Mouse (Mus musculus) CD4-positive, CD25-positive, alpha-beta regulatory T cell, adult 4 months (primary cell): ENCODE measurements around the gene Dpp7. TPM values are rescaled to one million over a fixed set of nuclear protein-coding genes. Genes with fewer than 3 reads are reported as not detected.
A peak's percentile ranks its signal among the peaks of the same experiment; 100 is the strongest.

ENCODE experiments used
- ATAC-seq: one replicate; pipeline ENCODE4 v1.8.0; 2017
- polyA plus RNA-seq, 2 experiments: library from polyadenylated mRNA; unstranded; fragments of 100-300 nt; shearing (Covaris generic); gene quantifications; one replicate each; pipeline ENCODE4 v1.2.1; 2017

Dpp7 gene
- 10 to 100 TPM; 15.5 to 24.6 TPM for polyA plus RNA-seq

DNA sequence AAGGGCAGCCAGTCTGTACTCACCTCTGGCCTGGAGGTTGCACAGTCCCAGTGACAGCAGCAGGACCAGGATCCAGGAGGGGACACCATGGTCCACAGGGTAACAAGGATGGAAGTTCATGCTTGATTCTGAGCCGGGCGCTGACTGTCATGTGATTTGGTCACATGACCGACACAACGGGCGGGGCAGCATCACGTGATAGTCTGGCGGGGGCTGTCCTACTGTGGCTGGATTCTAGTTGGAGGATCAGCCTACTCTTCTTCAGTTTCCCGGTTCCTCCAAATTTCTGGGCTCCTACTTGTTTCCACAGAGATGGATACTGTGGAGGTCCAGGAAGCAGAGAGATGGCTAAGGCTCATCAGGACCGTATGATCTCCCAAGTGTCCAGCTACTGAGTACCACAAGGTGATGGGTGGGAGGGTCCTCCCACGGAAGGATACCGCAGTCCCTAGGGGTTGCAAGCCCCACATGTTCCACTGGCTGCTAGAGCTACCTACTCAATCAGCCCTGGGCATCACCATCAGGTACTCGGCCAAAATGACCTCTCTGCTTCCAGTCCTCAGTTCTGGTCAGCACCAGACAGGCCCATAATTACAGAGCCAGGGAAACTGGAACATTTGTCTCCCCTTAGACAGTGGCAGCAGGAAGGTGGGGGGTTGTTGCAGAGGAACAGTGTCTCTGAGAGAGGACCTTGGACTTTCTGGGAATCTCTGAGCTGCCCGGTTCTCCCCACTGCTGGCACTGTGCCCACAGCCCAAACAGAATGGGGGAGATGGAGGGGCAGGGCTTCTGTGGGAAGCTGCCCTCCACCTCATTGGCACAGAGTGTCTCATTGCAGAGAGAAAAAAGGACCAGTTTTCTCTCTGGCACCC is at the start of gene Dpp7:
Dpp7 (minus strand) TSS at position 152 of the 872 bp plus-strand sequence.
- peak; percentile 87 for ATAC-seq

- no peak for ATAC-seq
Measured at GRCm38 (mm10) chr2:25403994-25404393, 47.8 kb upstream of the Dpp7 start.

- no peak for ATAC-seq
Measured at GRCm38 (mm10) chr2:25402972-25403601, 46.9 kb upstream of the Dpp7 start.

GRCm38 (mm10) chr2:25402377-25402971 is 46.3 kb upstream of the Dpp7 start:
- ATAC-seq = peak; percentile 61

- ATAC-seq = no peak
Measured at GRCm38 (mm10) chr2:25400764-25401163, 44.6 kb upstream of the Dpp7 start.

DNA sequence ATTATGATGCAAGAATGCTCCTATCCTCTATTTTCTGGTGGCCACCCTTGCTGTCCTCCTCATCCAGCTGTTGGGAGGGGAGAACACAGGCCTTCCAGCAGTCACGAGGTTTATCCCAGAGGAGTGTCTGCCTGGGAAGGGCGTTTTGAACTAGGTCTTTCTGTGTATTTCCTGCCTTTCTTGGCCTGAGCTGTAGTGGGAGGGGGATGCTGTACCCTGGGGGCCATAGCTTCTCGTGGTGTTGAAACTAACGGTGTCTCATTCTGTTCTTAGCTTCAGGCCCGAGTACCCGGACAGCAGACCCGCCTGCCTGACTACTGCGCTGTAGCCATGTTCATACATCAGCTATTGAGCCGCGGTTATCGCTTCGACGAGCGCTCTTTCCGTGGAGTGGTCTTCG is 44.1 kb upstream of the Dpp7 start:
- no peak for ATAC-seq

- ATAC-seq = no peak
Measured at GRCm38 (mm10) chr2:25399051-25399450, 42.9 kb upstream of the Dpp7 start, which contains the start of gene Npdc1. Gene Npdc1, plus strand, starts transcription at chr2:25399351.

DNA sequence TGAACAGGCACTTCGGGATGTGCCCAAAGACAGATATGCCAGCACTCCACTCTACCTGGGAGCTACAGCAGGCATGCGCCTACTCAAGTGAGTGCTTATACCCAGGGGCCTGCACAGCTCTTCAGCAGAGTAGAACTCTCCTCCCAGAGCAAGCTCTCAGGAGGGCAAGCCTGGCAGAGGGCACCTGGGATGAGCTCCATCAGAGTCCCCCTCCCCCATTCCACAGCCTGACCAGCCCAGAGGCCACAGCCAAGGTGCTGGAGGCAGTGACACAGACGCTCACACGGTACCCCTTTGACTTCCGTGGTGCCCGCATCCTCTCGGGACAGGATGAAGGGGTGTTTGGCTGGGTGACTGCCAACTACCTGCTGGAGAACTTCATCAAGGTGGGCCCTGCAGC is 41.9 kb upstream of the Dpp7 start:
- no peak for ATAC-seq

- ATAC-seq = no peak
Measured at GRCm38 (mm10) chr2:25397010-25397409, 40.9 kb upstream of the Dpp7 start.

- ATAC-seq = no peak
Measured at GRCm38 (mm10) chr2:25396597-25396983, 40.4 kb upstream of the Dpp7 start.

DNA sequence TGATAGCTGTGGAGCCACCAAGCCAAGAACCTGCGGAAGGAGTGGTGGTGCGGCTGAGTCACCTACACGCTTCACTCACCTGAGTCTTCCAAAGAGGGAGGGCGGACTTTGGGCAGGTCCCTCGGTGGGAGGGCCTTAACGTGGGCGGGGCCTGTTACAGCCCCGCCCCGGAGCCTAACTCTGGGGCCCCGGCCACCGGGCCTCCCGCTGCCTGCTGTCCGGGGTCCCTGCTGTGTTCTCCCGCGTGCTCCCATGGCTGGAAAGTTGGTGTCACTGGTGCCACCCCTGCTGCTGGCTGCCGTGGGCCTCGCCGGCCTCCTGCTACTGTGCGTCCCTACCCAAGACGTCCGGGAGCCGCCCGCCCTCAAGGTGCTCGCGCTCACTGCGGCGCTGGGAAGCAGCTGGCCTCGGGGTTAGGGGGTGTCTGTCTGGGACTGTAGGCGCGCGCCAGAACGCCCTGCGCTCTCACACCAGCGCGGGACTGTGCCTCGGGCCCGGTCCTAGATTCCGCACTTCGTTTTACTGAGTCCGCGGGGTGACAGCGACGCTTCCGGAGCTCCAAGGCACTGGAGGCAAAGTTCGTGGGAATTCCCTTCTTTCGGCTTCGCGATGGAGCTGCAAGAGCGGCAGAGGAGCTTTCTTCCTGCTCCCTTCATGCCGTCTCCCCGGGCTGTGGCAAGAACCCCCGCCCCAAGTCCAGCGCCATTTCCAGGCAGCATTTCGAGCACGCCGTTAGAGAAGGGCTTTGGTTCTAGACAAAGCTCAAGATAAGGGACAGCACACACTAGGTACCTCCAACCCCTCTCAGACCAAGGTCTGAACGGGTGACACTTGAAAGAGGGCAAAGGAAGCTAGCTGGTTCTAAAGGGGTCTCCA is 39.8 kb upstream of the Dpp7 start, which contains the start of gene Entpd2:
Entpd2 (plus strand) TSS at position 154 of the 876 bp plus-strand sequence.
- no peak for ATAC-seq

GRCm38 (mm10) chr2:25394281-25395221 is 38.4 kb upstream of the Dpp7 start:
- no peak for ATAC-seq

- ATAC-seq = no peak
Measured at GRCm38 (mm10) chr2:25391266-25391665, 35.1 kb upstream of the Dpp7 start.

DNA sequence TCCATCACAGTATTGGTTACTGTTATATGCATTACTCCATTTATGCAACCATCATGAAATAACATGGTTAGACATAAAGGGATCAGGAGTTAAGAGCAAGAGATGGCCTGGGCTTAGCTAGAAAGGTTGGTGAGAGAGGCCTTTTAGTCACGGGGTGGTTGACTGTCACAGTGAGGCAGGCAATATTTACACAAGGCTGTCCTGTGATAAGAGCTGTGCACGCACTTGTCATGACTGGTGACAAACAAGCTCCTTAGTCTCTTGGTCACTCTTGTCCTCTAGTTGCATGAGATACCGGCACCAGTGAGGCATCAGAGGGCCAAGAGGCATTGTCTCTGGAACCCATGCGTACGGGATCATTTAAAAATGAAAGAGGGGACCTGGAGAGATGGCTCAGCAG is 28.3 kb upstream of the Dpp7 start:
- no peak for ATAC-seq

DNA sequence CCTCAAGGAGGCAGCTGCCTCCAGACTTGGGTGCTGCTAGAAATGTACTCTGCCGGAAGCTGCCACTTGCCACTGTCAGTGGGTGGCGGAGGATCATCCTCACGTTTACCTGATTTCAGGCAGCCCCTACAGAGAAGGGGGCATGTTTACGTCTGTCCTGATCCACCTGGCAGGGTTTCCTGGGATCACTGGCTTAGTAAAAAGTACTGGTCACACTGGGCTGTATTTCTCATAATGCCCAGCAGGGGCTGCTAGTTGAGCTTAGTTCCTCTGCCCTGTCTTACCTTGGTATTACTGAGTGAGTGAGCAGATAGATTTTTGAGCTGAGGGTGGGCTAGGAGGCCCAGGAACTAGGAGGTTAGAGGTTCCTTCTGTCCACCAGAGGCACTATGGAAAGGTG is 20.4 kb upstream of the Dpp7 start:
- ATAC-seq = no peak

DNA sequence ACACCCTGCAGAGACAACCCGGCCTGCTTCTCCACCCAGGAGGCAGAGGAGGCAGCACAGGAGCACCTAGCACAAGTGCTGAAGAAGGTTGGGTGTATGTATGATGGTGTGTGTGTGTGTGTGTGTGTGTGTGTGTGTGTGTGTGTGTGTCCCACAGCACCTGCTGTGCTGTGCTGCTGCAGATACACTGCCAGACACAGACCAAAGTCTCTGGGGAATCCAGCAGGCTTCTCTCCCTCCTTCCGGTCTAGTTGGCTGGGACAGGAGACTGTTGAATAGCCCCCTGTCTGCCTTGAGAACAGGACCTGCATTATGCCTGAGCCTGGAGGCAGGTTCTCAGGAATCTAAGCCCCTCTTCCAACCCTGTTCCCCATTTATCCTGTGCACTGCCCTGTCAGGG is 17.3 kb upstream of the Dpp7 start:
- no peak for ATAC-seq

DNA sequence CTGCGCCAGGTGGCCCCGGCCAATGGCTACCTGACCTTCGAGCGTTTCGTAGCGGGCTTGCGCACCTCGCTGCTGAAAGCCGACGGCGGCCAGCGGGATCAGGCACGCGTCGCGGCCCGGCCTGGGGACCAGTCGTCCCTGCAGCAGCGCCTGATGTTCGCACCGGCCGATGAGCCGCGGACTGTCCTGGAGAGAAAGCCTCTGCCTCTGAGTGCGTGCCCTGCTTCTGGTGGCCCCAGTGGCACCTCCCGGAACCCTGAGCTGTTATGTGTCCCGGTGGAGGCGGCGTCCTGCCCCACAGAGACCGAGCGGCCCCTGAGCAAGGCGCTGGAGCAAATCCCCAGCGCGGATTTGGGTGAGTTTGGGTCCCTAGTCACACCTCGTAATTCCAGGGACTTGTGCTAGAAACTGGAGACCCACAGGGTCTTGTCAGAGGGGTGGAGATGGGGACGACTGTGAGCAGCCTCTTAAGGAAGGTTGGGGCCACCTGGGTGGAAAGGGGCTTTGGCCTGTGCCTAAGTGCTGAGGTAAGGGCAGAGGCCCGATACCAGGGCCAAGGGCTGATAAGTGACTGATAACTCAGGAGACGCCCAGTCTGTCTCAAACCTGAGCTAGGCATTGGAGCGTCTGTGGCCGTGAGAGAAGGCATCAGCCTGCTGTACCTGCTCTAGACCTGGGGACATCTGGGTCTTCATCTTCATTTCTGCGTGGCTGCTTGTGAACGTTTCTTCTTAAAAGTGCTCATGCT is 16.7 kb upstream of the Dpp7 start:
- no peak for ATAC-seq

GRCm38 (mm10) chr2:25371764-25372643 is 15.8 kb upstream of the Dpp7 start, which contains the start of gene Sapcd2:
Gene Sapcd2, plus strand, starts transcription at chr2:25372321.
- ATAC-seq = peak; percentile 99

- no peak for ATAC-seq
Measured at GRCm38 (mm10) chr2:25369996-25370395, 13.8 kb upstream of the Dpp7 start.
